Mouse (Mus musculus) forebrain, embryonic 15.5 days (tissue): ENCODE data around the gene Zfyve21. TPM values are rescaled to one million over a fixed set of nuclear protein-coding genes. Genes with fewer than 3 reads are reported as not detected.

Source experiments
- ATAC-seq: fragments of 200-750 bp; cut with Nextera tagmentation; replicated peaks from 2 replicates; pipeline ENCODE4 v1.8.0; 2017; ENCODE audit warnings: mild to moderate bottlenecking, moderate TSS enrichment, moderate library complexity
- H3K27ac ChIP-seq: fragments of 300-500 bp; sonication (generic); replicated peaks from 2 replicates; pipeline ENCODE4 v1.5.1; 2015; ENCODE audit warnings: mild to moderate bottlenecking, inconsistent platforms
- H3K27me3 ChIP-seq: fragments of 300-500 bp; sonication (generic); 2 replicates; pipeline ENCODE4 v1.6.1; 2015; ENCODE audit warnings: inconsistent platforms
- H3K36me3 ChIP-seq: fragments of 300-500 bp; sonication (generic); 2 replicates; pipeline ENCODE4 v1.6.1; 2015; ENCODE audit warnings: mild to moderate bottlenecking, inconsistent platforms
- H3K4me1 ChIP-seq: fragments of 300-500 bp; sonication (generic); 2 replicates; pipeline ENCODE4 v1.6.1; 2015; ENCODE audit warnings: inconsistent platforms
- H3K4me2 ChIP-seq: fragments of 300-500 bp; sonication (generic); replicated peaks from 2 replicates; pipeline ENCODE4 v1.6.1; 2015; ENCODE audit warnings: mild to moderate bottlenecking, inconsistent platforms
- H3K4me3 ChIP-seq: fragments of 300-500 bp; sonication (generic); 2 replicates; pipeline ENCODE4 v1.5.1; 2015; ENCODE audit warnings: mild to moderate bottlenecking, inconsistent platforms
- H3K9ac ChIP-seq: fragments of 300-500 bp; sonication (generic); replicated peaks from 2 replicates; pipeline ENCODE4 v1.6.1; 2015; ENCODE audit warnings: mild to moderate bottlenecking, inconsistent platforms
- H3K9me3 ChIP-seq: fragments of 300-500 bp; sonication (generic); 2 replicates; pipeline ENCODE4 v1.6.1; 2016; ENCODE audit warnings: inconsistent platforms
- WGBS: fragments of 180-500 bp; shearing (Covaris S2); methylation state at CpG from one replicate; pipeline ENCODE4 v1.1.7; 2015; ENCODE audit warnings: mixed read lengths; 5-methylcytosine and 5-hydroxymethylcytosine counted together
- polyA plus RNA-seq: library from polyadenylated mRNA; unstranded; fragments of >200 nt; fragmentation: Nextera tagmentation; extraction: Ambion mirVana; gene quantifications from 2 replicates; pipeline ENCODE4 v1.2.1, GENCODE M21; 2015

Gene Zfyve21
- polyA plus RNA-seq: 39.0 and 41.7 TPM in 2 replicates

DNA sequence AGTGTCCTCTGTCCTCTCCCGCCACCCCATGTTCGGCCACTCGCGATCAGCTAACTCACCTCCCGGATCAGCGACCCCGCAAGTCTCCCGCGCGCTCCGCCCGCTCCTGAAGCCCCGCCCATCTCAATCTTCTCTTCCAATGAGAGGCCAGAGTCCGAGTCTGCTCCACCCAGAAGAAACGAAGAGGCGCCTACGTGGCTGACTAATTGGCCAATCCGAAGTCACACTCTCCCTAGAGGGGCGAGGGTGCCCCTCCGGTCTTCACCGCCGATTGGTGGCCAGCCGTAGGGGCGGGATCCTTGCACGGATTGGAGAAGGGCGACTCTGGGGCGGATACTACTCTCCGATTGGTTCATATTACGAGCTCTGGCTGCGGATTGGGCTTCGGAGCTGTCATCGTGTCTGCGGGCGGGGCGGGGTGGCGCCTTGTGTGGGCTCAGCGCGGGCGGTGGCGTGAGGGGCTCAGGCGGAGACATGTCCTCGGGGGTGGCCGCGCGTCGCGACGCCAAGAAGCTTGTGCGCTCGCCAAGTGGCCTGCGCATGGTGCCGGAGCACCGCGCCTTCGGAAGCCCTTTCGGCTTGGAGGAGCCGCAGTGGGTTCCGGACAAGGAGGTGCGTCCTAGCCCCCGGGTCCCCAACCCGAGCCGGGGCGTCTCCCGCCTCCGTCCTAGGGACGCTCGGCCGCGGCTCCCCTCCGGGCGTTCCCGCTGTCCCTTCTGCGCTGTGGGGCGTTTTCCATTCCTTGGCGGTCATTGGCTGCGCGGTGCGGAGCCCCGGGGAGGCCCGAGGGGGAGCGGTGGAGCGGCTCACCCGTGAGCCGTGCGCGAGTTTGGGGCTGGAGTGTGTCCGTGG lies at the start of gene Zfyve21, which contains the start of gene Xrcc3:
TSS of gene Zfyve21 (plus strand) at position 405 of the 852 bp plus-strand sequence.
TSS of gene Xrcc3 (minus strand) at position 108 of the 852 bp plus-strand sequence.
- H3K4me2 ChIP-seq: peak within 1 kb of the TSS; percentile 95
- peak within 1 kb of the TSS; percentile 93 for H3K4me3 ChIP-seq
- no peaks in the 10 kb centered on the region for H3K9me3 ChIP-seq
- H3K9ac ChIP-seq: peak within 1 kb of the TSS; percentile 79
- peak within 1 kb of the TSS; percentile 81 for H3K27ac ChIP-seq
- H3K4me1 ChIP-seq: peaks cover 44% of the 10 kb centered on the region
- H3K36me3 ChIP-seq: no peaks in the 10 kb centered on the region
- no peaks in the 10 kb centered on the region for H3K27me3 ChIP-seq
- under 1% methylated on average over 87 of the region's 87 CpGs for WGBS
- peak; percentile 100 for ATAC-seq

DNA sequence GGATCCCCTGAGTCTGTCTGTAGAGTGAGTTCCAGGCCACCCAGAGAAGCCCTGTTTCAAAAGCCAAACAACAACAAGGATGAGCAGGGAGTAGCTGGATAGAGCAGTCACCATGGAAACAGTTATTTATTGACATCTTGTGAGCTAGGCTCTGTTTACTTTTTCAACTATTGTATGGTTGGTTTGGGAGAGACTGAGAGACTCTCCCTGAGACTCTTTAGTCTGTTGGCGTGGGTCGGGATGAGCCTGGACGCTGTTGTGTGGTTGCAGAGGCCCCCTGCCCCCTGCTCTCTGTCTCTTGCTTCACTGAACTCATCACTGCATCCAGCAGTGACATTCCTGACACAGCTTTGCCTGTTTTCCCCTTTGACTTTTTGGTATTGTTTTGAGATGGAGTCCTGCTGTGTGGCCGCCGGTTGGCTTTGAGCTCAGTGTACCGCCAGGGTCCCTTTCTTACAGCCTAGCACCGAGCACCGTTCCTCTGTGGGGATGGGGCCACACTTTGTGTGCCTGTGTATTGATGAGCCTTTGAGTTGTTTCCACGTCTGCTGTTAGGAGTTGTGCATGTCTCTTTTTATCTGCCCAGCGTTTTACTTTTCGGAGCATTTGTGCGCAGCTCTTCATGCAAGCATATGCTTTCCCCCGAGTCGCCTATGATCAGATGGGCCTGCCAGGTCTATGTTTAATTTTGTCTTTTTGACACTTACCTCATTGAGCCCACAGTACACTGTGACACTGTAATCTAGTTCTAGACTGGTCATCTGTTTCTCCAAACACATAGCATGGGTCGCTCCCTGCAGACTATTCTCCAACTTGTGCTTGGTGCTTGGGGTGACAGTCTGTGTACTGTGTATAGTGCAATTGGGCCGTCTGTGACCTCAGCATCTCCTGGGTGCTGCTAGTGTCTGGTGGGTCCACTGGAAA lies 47.4 kb upstream of the Zfyve21 start:
- Histone ChIP-seq H3K36me3 (no peaks in the 10 kb centered on the region), H3K4me2 (0 out of 2 replicates have a peak overlapping the region, but pooled peaks have one; percentile 4), H3K4me3 (no peak overlapping the region), H3K27me3 (no peaks in the 10 kb centered on the region), H3K4me1 (peaks cover 43% of the 10 kb centered on the region), H3K9me3 (no peaks in the 10 kb centered on the region), H3K9ac (no peak overlapping the region; the same call in 1 of the 2 replicates), H3K27ac (no peak overlapping the region)
- no peak; the same call in 1 of the 2 replicates for ATAC-seq
- 28% methylated on average over 16 of the region's 16 CpGs for WGBS

DNA sequence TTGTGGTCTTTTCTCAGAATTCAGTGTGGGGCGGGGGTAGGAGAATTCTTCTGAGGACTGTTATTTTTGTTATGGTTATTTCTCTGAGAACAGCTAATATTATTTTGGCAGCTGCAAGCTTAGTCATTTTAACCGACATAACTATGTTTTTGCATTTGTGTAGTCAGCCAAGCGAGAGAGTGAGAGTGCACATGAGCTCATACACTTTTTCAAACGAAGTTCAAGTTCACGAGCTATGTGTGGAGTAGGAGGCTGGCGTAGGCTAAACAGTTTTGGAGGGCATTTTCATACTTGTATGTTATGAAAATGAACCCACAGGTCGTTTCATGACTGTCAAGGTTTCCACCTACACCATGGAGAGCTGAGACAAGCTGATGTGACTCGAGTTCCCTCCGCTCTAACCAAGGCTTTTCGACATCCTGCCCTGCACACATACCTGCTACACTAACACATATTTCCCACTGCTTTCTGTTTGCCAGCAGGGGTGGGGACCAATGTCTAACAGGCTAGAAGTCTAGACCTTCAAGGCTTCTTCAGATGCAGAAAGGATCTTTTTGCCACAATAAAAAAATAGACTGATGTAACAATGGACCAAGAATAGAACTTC lies 45.5 kb upstream of the Zfyve21 start:
- H3K4me1 ChIP-seq: peaks cover 35% of the 10 kb centered on the region
- no peak overlapping the region for H3K4me3 ChIP-seq
- no peak overlapping the region for H3K4me2 ChIP-seq
- WGBS: 93% methylated on average over 10 of the region's 10 CpGs
- H3K36me3 ChIP-seq: peaks cover 14% of the 10 kb centered on the region
- H3K27me3 ChIP-seq: no peaks in the 10 kb centered on the region
- H3K9me3 ChIP-seq: no peaks in the 10 kb centered on the region
- no peak overlapping the region for H3K9ac ChIP-seq
- ATAC-seq: no peak
- H3K27ac ChIP-seq: no peak overlapping the region

DNA sequence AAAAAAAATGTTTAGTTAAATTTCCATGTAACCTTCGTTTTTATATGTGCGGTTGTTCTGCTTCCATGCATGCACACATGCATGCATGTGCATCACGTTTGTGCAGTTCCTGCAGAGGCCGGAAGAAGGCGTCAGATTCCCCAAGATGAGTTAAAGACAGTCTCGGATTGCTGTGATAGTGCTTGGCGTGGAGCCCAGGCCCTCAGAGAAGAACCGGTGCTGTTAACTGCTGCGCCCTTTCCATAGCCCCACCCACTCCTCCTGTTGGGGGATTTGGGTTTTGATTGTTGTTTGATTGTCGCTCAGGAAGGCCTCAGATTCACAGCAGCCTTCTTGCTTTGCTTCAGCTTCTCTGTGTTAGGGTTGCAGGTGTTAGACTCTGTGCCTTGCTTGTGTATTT lies 44.7 kb upstream of the Zfyve21 start:
- WGBS: 21% methylated on average over 10 of the region's 10 CpGs
- peak overlapping the region; percentile 73 for H3K27ac ChIP-seq
- H3K36me3 ChIP-seq: peaks cover 22% of the 10 kb centered on the region
- no peak overlapping the region for H3K4me2 ChIP-seq
- no peaks in the 10 kb centered on the region for H3K9me3 ChIP-seq
- no peak overlapping the region for H3K9ac ChIP-seq
- ATAC-seq: peak; percentile 64; the same call in 1 of the 2 replicates
- peaks cover 35% of the 10 kb centered on the region for H3K4me1 ChIP-seq
- H3K27me3 ChIP-seq: no peaks in the 10 kb centered on the region
- no peak overlapping the region for H3K4me3 ChIP-seq

DNA sequence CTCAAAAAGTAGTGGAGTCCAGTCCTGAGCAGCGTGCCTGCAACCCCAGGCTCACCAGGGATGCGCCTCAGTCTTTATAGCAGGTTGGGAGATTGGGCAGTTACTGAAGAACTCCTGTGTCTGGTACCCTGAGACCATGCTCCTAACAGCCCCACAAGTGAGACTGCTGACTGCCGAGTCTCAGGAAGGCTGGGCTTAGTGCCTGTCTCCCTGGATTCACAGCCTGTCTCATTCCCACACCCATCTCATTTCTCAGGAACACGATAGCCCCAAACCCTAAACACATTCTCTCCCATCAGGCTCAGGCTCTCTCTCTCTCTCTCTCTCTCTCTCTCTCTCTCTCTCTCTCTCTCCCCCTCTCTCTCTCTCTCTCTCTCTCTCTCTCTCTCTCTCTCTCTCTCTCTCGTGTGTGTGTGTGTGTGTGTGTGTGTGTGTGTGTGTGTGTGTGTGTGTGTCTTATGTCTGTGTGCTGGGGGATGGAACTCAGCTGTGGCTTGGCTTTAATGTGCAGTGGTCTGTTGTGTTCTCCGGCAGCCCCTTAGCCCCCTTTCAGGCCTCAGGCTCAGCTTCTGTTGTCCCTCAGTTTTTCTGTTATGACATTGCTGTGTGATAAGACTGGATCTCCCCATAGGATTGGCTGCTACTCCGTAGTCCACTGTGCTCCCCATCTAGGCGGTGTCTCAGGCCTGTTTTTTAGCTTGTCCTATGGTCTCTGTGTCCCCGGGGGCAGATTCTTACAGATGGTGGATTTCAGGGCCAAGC lies 44.0 kb upstream of the Zfyve21 start:
- 66% methylated on average over 8 of the region's 9 CpGs for WGBS
- Histone ChIP-seq H3K4me2 (no peak overlapping the region), H3K9me3 (no peaks in the 10 kb centered on the region), H3K9ac (no peak overlapping the region), H3K27ac (peak overlapping the region; percentile 73), H3K36me3 (peaks cover 29% of the 10 kb centered on the region), H3K4me1 (peaks cover 33% of the 10 kb centered on the region), H3K4me3 (no peak overlapping the region), H3K27me3 (no peaks in the 10 kb centered on the region)
- no peak for ATAC-seq

DNA sequence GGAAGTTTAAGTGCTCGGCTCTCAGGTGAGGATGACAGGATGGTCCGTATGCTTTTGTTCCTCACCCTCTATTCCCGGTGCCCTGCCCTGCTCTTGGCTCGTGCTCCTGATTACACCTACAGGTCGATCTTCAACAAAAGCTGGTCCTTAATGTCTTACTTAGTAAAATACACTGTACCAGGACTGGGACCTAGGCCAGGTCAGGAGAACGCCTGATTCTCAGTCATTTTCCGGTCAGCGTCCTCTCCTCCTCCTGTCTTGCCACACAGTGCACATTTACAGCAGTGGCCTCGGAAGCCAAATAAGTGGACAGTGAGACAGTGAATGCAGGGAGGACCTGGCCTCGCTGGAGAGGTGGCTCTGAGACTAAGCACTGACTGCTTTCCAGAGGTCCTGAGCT lies 43.3 kb upstream of the Zfyve21 start:
- Histone ChIP-seq H3K4me3 (no peak overlapping the region), H3K9me3 (no peaks in the 10 kb centered on the region), H3K27me3 (no peaks in the 10 kb centered on the region), H3K9ac (no peak overlapping the region), H3K36me3 (peaks cover 35% of the 10 kb centered on the region), H3K27ac (no peak overlapping the region), H3K4me1 (peaks cover 30% of the 10 kb centered on the region), H3K4me2 (no peak overlapping the region)
- no peak for ATAC-seq
- 86% methylated on average over 10 of the region's 10 CpGs for WGBS

DNA sequence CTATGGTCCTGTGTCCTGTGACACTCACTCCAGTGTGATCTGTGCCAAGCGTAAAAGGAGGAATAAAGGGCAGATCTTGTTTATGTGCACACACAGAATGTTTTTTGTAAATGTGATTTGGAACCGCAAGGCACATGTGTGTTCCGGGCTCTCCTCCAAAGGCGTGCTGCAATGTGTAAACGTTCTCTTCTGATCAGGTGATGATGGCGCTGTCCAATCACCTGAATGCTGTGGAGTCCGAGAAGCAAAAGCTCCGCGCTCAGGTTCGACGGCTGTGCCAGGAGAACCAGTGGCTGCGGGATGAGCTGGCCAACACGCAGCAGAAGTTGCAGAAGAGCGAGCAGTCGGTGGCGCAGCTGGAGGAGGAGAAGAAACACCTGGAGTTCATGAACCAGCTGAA lies 39.8 kb upstream of the Zfyve21 start:
- ATAC-seq: no peak
- Histone ChIP-seq H3K9me3 (no peaks in the 10 kb centered on the region), H3K9ac (no peak overlapping the region), H3K4me2 (no peak overlapping the region), H3K27me3 (no peaks in the 10 kb centered on the region), H3K4me3 (no peak overlapping the region), H3K36me3 (peaks cover 68% of the 10 kb centered on the region), H3K4me1 (peaks cover 11% of the 10 kb centered on the region), H3K27ac (no peak overlapping the region)
- WGBS: 89% methylated on average over 16 of the region's 16 CpGs

DNA sequence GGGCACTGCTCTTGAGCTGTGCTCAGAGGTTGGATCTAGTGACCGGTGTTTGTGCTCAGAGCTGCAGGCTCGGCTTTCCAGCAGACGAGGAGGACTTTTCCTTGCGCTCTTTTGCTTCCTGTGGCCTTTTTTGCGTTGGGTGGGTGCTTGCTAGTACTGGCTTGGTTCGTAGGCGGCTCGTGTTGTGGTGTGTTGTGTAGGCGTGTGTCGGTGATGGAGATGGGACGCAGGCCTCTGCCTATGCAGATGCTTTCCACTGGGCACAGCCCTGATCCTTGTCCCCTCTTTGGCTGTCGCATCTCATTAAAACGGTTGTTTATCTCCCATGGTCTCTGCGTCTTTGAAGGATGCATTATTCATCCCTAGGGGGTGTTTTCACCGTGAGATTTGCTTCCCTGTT lies 39.1 kb upstream of the Zfyve21 start:
- H3K27me3 ChIP-seq: no peaks in the 10 kb centered on the region
- H3K27ac ChIP-seq: no peak overlapping the region
- no peak overlapping the region for H3K4me3 ChIP-seq
- peaks cover 75% of the 10 kb centered on the region for H3K36me3 ChIP-seq
- WGBS: 82% methylated on average over 15 of the region's 15 CpGs
- no peaks in the 10 kb centered on the region for H3K9me3 ChIP-seq
- H3K4me2 ChIP-seq: no peak overlapping the region
- H3K9ac ChIP-seq: no peak overlapping the region
- peaks cover 4% of the 10 kb centered on the region for H3K4me1 ChIP-seq
- no peak for ATAC-seq

DNA sequence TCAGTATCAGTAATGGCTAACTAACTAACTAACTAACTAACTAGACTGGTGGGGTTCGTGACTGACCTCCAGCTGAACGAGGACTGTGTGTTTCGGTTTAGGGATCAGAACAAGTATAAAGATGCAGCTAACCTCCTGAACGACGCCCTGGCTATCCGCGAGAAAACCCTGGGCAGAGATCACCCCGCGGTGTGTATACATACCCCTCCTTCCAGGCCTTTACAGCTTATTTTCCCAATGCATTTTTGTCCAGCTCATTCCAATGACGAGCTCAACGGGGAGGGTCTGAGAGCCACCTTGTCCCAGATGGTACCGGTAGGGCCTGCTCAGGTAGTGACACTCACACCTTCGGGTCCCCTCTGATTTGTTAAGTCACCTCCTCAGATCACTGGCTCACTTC lies 36.1 kb upstream of the Zfyve21 start:
- H3K9me3 ChIP-seq: no peaks in the 10 kb centered on the region
- no peak for ATAC-seq
- no peak overlapping the region for H3K4me3 ChIP-seq
- H3K4me1 ChIP-seq: no peaks in the 10 kb centered on the region
- peaks cover 95% of the 10 kb centered on the region for H3K36me3 ChIP-seq
- 94% methylated on average over 13 of the region's 13 CpGs for WGBS
- no peaks in the 10 kb centered on the region for H3K27me3 ChIP-seq
- H3K9ac ChIP-seq: no peak overlapping the region
- no peak overlapping the region for H3K4me2 ChIP-seq
- no peak overlapping the region for H3K27ac ChIP-seq

DNA sequence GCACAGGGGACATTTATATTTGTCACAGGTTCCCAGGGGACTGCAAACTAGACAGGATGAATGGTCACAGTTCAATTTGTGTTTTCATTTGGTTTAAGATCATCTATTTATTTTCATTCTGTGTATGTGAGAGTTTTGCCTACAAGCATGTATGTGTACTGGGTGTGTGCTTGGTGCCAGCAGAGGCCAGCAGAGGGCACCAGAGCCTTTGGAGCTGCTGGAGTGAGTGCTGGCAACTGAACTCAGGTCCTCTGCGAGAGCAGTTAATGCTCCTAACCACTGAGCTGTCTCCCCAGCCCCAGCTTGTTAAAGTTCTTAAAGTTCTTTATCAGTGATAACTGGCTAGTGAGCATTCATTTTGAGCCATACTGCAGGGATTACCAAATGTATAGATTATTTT lies 34.4 kb upstream of the Zfyve21 start:
- no peak for ATAC-seq
- no peaks in the 10 kb centered on the region for H3K27me3 ChIP-seq
- no peaks in the 10 kb centered on the region for H3K4me1 ChIP-seq
- WGBS: 97% methylated on average over 1 of the region's 1 CpGs
- no peaks in the 10 kb centered on the region for H3K9me3 ChIP-seq
- H3K4me2 ChIP-seq: no peak overlapping the region
- H3K36me3 ChIP-seq: peaks cover 94% of the 10 kb centered on the region
- H3K9ac ChIP-seq: no peak overlapping the region
- H3K4me3 ChIP-seq: no peak overlapping the region
- no peak overlapping the region for H3K27ac ChIP-seq

DNA sequence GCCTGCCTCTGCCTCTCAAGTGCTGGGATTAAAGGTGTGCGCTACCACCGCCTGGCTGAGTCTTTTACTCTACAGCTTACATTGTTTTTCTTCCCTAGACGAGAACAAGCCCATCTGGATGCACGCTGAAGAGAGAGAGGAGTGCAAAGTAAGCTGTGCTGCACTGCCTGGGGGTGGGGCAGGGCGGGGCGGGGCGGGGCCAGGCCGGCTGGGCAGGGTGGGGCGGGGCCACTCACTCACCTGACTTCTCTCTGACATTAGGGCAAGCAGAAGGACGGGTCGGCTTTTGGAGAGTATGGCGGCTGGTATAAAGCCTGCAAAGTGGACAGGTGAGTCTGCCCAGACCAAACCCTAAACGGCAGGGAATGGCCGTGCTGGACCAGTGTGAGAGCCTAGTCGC lies 28.8 kb upstream of the Zfyve21 start:
- no peak overlapping the region for H3K27ac ChIP-seq
- H3K4me2 ChIP-seq: no peak overlapping the region
- no peaks in the 10 kb centered on the region for H3K4me1 ChIP-seq
- H3K36me3 ChIP-seq: peaks cover 94% of the 10 kb centered on the region
- WGBS: 77% methylated on average over 13 of the region's 15 CpGs
- no peaks in the 10 kb centered on the region for H3K9me3 ChIP-seq
- no peak overlapping the region for H3K9ac ChIP-seq
- ATAC-seq: no peak
- no peaks in the 10 kb centered on the region for H3K27me3 ChIP-seq
- H3K4me3 ChIP-seq: no peak overlapping the region
